ENCODE assay signal across 26 mouse cellular contexts in the genomic region with DNA sequence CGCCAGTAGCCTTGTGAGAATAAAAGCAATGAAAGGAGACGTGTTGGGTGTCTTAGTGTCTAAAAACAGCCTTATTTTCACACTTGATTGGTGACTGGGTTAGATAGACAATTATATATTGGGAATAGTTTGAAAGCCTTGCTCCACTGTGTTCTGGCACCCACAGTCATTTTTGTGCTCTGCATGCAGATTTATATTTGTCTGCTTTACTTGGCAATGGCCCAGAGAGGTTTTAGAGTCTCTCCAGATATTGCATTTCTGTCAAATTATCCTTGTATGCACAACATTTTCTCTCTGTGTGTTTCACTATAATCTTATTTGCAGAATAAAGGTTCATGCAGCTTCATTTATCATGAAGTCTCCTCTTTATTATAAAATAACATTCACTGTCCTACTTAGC.
DNase-seq lines count a peak whose midpoint lies in the region; ATAC-seq and TF ChIP-seq lines count a peak whose summit lies in the region.
"Had no signal": no experiment of that assay in that cellular context is flagged by ENCODE, and none has a peak within 500 bp of the region (broad histone marks: within the 10 kb centered on the region; RNA-seq: fewer than 3 reads in every experiment).

No protein-coding gene starts in this region.

- peak overlapping the region; percentile 40; the same call in 1 of the 2 replicates for H3K27ac ChIP-seq in left cerebral cortex, adult 2 months
- H3K27ac ChIP-seq: hindbrain, embryonic 13.5 days; liver, embryonic 12.5 days; macrophage; midbrain, embryonic 15.5 days; neural tube, embryonic 12.5 days had no signal

- TF ChIP-seq CTCF in left cerebral cortex, adult 2 months (IDR thresholded peaks at IDR 0.05) = no peak

- intact Hi-C loops in left cerebral cortex, adult 2 months (cut with DNase I) = no loop called here
- intact Hi-C loops in left cerebral cortex, postnatal 10 days (cut with DNase I) = no loop called here

- peak; percentile 44; the same call in 1 of the 2 replicates for ATAC-seq in frontal cortex, adult (ENCODE audit: low TSS enrichment)
- ATAC-seq: CD4-positive, CD25-positive, alpha-beta regulatory T cell, adult 4 months; intestine, postnatal 0 days; liver, embryonic 12.5 days; liver, postnatal 0 days; lung, postnatal 0 days; midbrain, embryonic 15.5 days had no signal

- no peak overlapping the region for H3K4me3 ChIP-seq in left cerebral cortex, adult 2 months
- H3K4me3 ChIP-seq: hindbrain, embryonic 13.5 days; liver, embryonic 12.5 days; midbrain, embryonic 15.5 days; myocyte; neural tube, embryonic 12.5 days had no signal

- no peak for DNase-seq in frontal cortex, postnatal 10 days (ENCODE audit: low spot score in 2 of 2)
- DNase-seq in left cerebral cortex, adult 2 months (ENCODE audit: extremely low spot score in 1 of 2, low spot score in 2 of 2) = no peak
- no peak for DNase-seq in left cerebral cortex, postnatal 10 days (ENCODE audit: extremely low spot score in 1 of 2, low spot score in 2 of 2)
- peak; percentile 13 for DNase-seq in right cerebral cortex, adult 18-20 months
- DNase-seq in right cerebral cortex, postnatal 25 days = no peak
- no peak for DNase-seq in thymus, postnatal 10 days (ENCODE audit: low spot score in 2 of 2)
- DNase-seq: adrenal gland, postnatal 25 days; cerebellum, adult 8-10 months; cerebellum, postnatal 25 days; gastrocnemius, postnatal 25 days; heart, adult 18-20 months; heart, postnatal 36 days; kidney, postnatal 25 days; liver, postnatal 0 days; thymus, adult 2 months; thymus, postnatal 4 days had no signal
